Mouse (Mus musculus) G1E (cell line): ENCODE results near the gene Lcp1. TPM values are rescaled to one million over a fixed set of nuclear protein-coding genes. Genes with fewer than 3 reads are reported as not detected.

ENCODE experiments used
- ATAC-seq: 2 replicates; pipeline ENCODE4 v1.8.0; 2016; ENCODE audit warnings: mild to moderate bottlenecking; ENCODE audit not compliant: insufficient number of reproducible peaks, poor library complexity, low FRiP score, severe bottlenecking; ENCODE audit errors: extremely low read depth
- DNase-seq: peaks from one replicate; pipeline ENCODE4 v3.0.0; 2012; ENCODE audit warnings: low spot score
- H3K27me3 ChIP-seq: 2 replicates; pipeline ENCODE4 v1.6.1; 2012; ENCODE audit warnings: mild to moderate bottlenecking, low read length, inconsistent platforms; ENCODE audit not compliant: insufficient read depth
- H3K36me3 ChIP-seq: replicated peaks from 2 replicates; pipeline ENCODE3; 2012; ENCODE audit warnings: mild to moderate bottlenecking, inconsistent platforms
- H3K4me1 ChIP-seq: 2 replicates; pipeline ENCODE4 v1.6.1; 2012; ENCODE audit warnings: low read depth, low read length, inconsistent platforms, mixed read lengths; ENCODE audit not compliant: insufficient read depth
- H3K4me3 ChIP-seq: 2 replicates; pipeline ENCODE4 v1.5.1; 2012; ENCODE audit warnings: low read depth, mild to moderate bottlenecking, inconsistent platforms, low read length, moderate library complexity, mixed read lengths
- H3K9me3 ChIP-seq: replicated peaks from 2 replicates; pipeline ENCODE4 v1.6.1; 2012; ENCODE audit warnings: inconsistent platforms
- CTCF ChIP-seq: IDR thresholded peaks from 2 replicates; pipeline ENCODE4 v1.5.1; 2012; ENCODE audit warnings: low read depth, low read length, inconsistent platforms, mixed read lengths
- GATA1 ChIP-seq: IDR thresholded peaks from 2 replicates; pipeline ENCODE4 v1.6.1; 2012; ENCODE audit warnings: borderline replicate concordance, low read length, inconsistent platforms, mixed read lengths
- GATA2 ChIP-seq: IDR thresholded peaks from 2 replicates; pipeline ENCODE4 v1.6.1; 2012; ENCODE audit warnings: low read depth, low read length, inconsistent platforms, borderline replicate concordance
- POLR2AphosphoS5 ChIP-seq: IDR thresholded peaks from 2 replicates; pipeline ENCODE4 v1.6.1; 2012; ENCODE audit warnings: low read depth, low read length, inconsistent platforms; ENCODE audit not compliant: insufficient replicate concordance
- TAL1 ChIP-seq: conservative IDR thresholded peaks from 2 replicates; pipeline ENCODE4 v1.6.1; 2012; ENCODE audit warnings: low read depth, low read length, inconsistent platforms, mixed read lengths
- polyA plus RNA-seq: library from polyadenylated mRNA; stranded (reverse); fragments of >175 nt; gene quantifications from 2 replicates; pipeline ENCODE4 v1.2.3, GENCODE M21; 2012
- total RNA-seq, 2 experiments: library from RNA; stranded (forward) in 1 of 2; stranded (reverse) in 1 of 2; fragments of 200-1000 nt in 1 of 2; fragments of >200 nt in 1 of 2; fragmentation: Nextera tagmentation in 1 of 2; gene quantifications; 2 replicates each; pipeline ENCODE4 v1.2.3; 2014 to 2017

Lcp1 gene
- total and polyA plus RNA-seq, 3 experiments = 0.55 to 23.4 (median 2.3) TPM

GRCm38 (mm10) chr14:75174731-75175555 lies 44.0 kb downstream of the Lcp1 start:
- no peak for TF ChIP-seq CTCF
- no peak for TF ChIP-seq GATA2
- TF ChIP-seq GATA1 = no peak
- TF ChIP-seq POLR2AphosphoS5 = no peak
- no peak for TF ChIP-seq TAL1
- Histone ChIP-seq H3K4me1 (peaks cover 2% of the 10 kb centered on the region; the same call in 1 of the 2 replicates), H3K9me3 (no peaks in the 10 kb centered on the region), H3K36me3 (no peaks in the 10 kb centered on the region), H3K27me3 (no peaks in the 10 kb centered on the region), H3K4me3 (no peak overlapping the region)
- ATAC-seq (no peak), DNase-seq (no peak)

DNA sequence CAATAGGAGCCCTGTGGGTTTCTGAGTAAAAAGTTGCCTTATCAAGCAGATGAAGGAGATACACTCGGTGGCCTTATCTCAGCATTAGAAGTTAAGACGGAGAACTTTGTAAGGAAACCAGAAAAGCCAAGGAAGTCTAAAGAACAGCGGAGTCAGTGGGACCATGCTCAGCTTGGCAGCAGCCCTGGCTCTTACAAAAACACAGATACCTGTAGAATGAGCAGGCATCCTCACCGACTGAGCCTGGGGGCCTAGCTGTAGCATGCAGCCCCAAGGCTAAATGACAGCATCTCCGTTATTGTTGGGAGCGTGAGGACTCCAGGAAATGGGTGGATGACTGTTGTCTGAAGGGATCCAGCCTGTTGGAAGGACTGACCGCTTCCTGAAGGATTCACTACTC lies 44.9 kb downstream of the Lcp1 start:
- Histone ChIP-seq H3K9me3 (no peaks in the 10 kb centered on the region), H3K4me3 (no peak overlapping the region), H3K27me3 (no peaks in the 10 kb centered on the region), H3K36me3 (no peaks in the 10 kb centered on the region), H3K4me1 (peaks cover 2% of the 10 kb centered on the region; the same call in 1 of the 2 replicates)
- TF ChIP-seq GATA2 (no peak), POLR2AphosphoS5 (no peak), GATA1 (no peak), TAL1 (no peak), CTCF (no peak)
- DNase-seq (no peak), ATAC-seq (no peak)

GRCm38 (mm10) chr14:75176425-75177045 lies 45.6 kb downstream of the Lcp1 start:
- H3K9me3 ChIP-seq = no peaks in the 10 kb centered on the region
- no peaks in the 10 kb centered on the region for H3K36me3 ChIP-seq
- TF ChIP-seq TAL1 = no peak
- TF ChIP-seq GATA1 = no peak
- no peak for TF ChIP-seq GATA2
- no peak for TF ChIP-seq POLR2AphosphoS5
- no peak for TF ChIP-seq CTCF
- H3K4me1 ChIP-seq = peaks cover 2% of the 10 kb centered on the region; the same call in 1 of the 2 replicates
- DNase-seq = no peak
- no peaks in the 10 kb centered on the region for H3K27me3 ChIP-seq
- H3K4me3 ChIP-seq = no peak overlapping the region
- no peak for ATAC-seq

GRCm38 (mm10) chr14:75177400-75177799 lies 46.5 kb downstream of the Lcp1 start:
- Histone ChIP-seq H3K4me1 (peaks cover 2% of the 10 kb centered on the region; the same call in 1 of the 2 replicates), H3K4me3 (no peak overlapping the region), H3K9me3 (no peaks in the 10 kb centered on the region), H3K36me3 (no peaks in the 10 kb centered on the region), H3K27me3 (no peaks in the 10 kb centered on the region)
- ATAC-seq (no peak), DNase-seq (no peak)
- TF ChIP-seq POLR2AphosphoS5 (no peak), GATA1 (no peak), GATA2 (no peak)

GRCm38 (mm10) chr14:75178384-75178793 lies 47.5 kb downstream of the Lcp1 start:
- Histone ChIP-seq H3K27me3 (no peaks in the 10 kb centered on the region), H3K36me3 (no peaks in the 10 kb centered on the region), H3K4me1 (peaks cover 2% of the 10 kb centered on the region; the same call in 1 of the 2 replicates), H3K9me3 (no peaks in the 10 kb centered on the region), H3K4me3 (no peak overlapping the region)
- no peak for TF ChIP-seq POLR2AphosphoS5
- TF ChIP-seq CTCF = no peak
- ATAC-seq = no peak
- DNase-seq = no peak

GRCm38 (mm10) chr14:75178801-75179211 lies 47.9 kb downstream of the Lcp1 start:
- H3K4me3 ChIP-seq = no peak overlapping the region
- H3K4me1 ChIP-seq = peaks cover 2% of the 10 kb centered on the region; the same call in 1 of the 2 replicates
- DNase-seq (no peak), ATAC-seq (no peak)
- TF ChIP-seq TAL1 (no peak), GATA1 (no peak), CTCF (no peak)
- H3K36me3 ChIP-seq = no peaks in the 10 kb centered on the region
- no peaks in the 10 kb centered on the region for H3K9me3 ChIP-seq
- H3K27me3 ChIP-seq = no peaks in the 10 kb centered on the region
